Mouse (Mus musculus) 3134 (cell line): ENCODE measurements around the gene Nhp2.

Source experiments
- DNase-seq: peaks from one replicate; pipeline ENCODE4 v3.0.0-alpha.2; 2011; ENCODE audit warnings: low spot score; ENCODE audit not compliant: insufficient read length; ENCODE audit errors: extremely low read depth

Nhp2 gene

GRCm38 (mm10) chr11:51619409-51620060, at the start of gene Nhp2:
TSS of gene Nhp2 (plus strand) at chr11:51619735.
- peak; percentile 96 for DNase-seq

DNA sequence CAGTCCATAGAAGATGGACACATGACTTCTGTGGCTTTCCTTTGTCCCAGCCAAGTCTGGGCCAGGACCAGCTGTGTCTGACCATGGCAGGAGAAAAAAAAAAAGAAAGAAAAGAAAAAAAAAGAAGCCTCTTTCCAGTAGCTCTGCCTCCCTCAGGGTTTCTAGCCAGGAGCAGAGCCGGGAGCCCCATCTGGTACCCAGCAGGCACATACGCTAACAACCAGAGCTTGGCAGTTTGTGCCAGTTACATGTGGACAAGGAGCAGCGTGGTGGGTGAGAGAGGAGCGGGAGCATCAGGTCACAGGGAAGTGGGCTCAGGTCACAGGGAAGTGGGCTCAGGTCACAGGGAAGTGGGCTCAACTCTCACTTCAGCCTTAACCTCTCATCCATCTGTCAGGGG, 43.1 kb upstream of the Nhp2 start:
- DNase-seq, result no peak

DNA sequence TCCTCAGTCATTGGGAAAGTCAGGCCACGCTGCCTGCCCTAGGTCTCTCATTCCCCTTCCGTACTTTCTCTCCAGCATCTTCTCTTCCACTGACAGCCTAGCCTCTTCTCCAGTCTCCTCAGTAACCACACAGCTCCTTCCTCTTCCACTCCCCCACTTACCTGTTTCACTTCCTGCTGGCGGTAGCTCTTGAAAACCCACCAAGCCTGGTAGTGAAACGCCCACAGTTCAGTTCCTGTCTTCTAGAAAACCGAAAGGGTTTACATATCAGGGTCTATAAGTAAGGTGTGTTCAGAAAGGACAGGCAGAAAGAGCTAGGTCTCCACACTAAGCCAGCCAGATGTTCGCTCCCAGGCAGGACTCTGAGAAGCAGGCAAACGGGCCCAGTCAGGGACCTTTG, 41.9 kb upstream of the Nhp2 start:
- no peak for DNase-seq

DNA sequence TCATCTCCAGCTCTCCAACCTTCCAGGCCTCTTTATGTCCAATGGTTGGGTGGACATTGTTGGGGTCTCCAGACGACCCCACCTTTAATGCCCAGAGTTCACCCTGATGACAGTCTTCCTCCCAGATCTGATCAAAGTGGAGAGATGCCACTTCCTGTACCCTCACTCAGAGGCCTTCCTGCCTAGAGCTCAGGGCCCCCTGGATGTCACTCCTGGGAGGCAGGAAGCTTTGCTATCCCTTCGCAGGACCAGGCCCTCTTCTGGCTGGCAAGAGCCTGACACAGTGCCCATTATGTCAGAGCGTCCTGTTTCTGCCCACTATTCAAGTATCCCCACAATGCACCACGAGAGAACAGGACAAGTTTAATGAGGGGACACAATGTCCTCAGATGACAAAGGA, 40.5 kb upstream of the Nhp2 start:
- DNase-seq, result no peak

GRCm38 (mm10) chr11:51582713-51583112, 36.8 kb upstream of the Nhp2 start:
- DNase-seq, result peak; percentile 48

GRCm38 (mm10) chr11:51584057-51584430, 35.5 kb upstream of the Nhp2 start:
- DNase-seq, result no peak

- DNase-seq, result peak; percentile 100
Observed at GRCm38 (mm10) chr11:51584431-51585248, 34.9 kb upstream of the Nhp2 start, which contains the start of gene Phykpl. TSS of gene Phykpl (plus strand) at chr11:51584757.

DNA sequence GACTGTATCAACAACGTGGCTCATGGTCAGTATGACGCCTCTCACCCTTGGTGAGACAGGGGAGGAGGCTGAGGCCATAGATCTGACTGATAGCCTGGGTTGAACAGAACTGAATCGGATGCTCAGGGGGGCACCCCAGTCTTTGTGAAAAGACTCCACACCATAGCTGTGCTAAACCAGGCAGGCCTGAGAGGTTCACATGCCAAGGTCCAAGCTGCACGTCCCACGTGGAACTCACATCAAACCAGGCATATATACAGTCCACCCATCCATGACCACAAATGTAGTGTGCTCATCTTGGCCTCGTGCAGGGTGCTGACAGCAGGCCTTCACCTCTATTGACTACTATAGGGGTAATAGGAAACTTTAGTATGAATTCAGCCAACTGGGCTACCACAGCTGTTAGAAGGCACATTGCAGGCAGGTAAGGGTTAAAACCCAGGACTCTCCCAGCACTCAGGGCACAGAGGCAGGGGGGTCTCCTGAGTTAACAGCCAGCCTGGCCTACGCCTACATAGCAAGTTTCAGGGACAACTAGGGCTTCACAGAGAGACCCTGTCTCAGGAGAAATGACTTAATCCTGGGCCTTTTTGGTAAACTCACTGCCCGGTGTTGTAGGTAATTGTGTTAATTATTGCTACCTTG, 33.8 kb upstream of the Nhp2 start:
- no peak for DNase-seq

DNA sequence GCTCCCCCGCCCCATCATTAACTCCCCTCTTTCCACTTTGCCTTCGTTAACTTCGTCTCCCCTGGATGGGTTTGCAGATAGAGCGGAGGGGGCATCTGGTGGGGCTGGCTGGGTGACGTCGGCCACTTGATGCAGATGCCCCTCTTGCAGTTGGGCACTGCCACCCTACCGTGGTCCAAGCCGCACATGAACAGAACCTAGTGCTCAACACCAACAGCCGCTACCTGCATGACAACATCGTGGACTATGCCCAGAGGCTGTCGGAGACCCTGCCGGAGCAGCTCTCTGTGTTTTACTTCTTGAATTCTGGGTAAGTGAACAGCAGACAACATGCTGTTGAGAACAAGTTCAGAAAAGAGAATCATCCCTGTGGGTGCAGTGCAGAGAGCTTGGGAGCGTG, 33.1 kb upstream of the Nhp2 start:
- no peak for DNase-seq

DNA sequence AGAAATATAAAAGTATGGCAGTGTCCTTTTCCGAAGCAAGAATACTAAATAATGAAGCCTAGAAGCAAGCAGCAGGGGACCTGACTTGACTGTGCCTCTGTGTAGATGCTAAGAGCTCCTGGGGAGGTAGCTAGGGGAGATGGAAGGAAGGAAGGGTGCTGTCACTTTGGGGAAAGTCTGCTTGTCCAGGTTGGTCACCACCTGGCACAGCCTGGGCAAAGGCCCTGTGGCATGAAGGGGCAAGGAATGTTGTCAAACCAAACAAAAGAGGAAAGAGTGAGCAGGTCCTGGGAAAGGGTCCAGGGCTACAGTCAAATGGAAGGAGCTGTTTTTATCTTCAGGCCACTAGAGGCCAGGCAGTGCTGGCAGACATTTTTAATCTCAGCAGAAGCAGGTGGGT, 32.5 kb upstream of the Nhp2 start:
- no peak for DNase-seq

GRCm38 (mm10) chr11:51588833-51589232, 30.7 kb upstream of the Nhp2 start:
- no peak for DNase-seq

- no peak for DNase-seq
Observed at GRCm38 (mm10) chr11:51590002-51590401, 29.5 kb upstream of the Nhp2 start.

GRCm38 (mm10) chr11:51591168-51591567, 28.4 kb upstream of the Nhp2 start:
- DNase-seq, result no peak

DNA sequence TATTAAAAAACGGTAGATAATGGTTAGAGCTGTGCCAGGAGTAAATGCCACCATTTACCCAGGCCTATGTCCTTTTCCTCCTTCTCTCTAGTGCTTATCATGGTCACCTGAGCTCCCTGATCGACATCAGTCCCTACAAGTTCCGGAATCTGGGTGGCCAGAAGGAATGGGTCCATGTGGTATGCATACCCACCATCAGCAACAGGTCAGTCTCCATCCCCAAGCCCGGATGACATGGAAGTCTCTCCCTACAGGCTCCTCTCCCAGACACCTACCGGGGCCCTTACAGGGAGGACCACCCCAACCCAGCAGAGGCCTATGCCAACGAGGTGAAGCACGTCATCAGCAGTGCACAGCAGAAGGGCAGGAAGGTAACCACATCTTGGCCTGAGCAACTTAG, 27.6 kb upstream of the Nhp2 start:
- DNase-seq, result no peak

DNA sequence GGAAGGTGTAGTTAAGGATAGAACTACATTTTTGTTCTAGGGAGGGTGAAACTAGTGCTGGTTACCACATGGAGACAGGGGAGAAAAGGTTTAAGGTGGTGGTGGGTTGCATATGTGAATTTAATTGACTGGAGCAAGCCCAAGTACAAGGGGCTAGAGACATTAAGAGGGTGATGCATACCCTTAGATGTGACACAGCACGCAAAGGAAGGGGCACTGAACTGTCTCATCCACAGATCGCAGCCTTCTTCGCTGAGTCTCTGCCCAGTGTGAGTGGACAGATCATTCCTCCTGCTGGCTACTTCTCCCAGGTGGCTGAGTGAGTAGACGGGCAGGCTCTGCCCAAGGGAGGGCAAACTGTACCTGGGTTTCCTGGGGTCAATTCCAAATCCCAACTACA, 26.2 kb upstream of the Nhp2 start:
- DNase-seq, result no peak

- DNase-seq, result no peak
Observed at GRCm38 (mm10) chr11:51593849-51594248, 25.7 kb upstream of the Nhp2 start.

- DNase-seq, result no peak
Observed at GRCm38 (mm10) chr11:51594715-51595350, 24.7 kb upstream of the Nhp2 start.

GRCm38 (mm10) chr11:51595459-51596083, 24.0 kb upstream of the Nhp2 start:
- DNase-seq, result no peak

GRCm38 (mm10) chr11:51597553-51597952, 22.0 kb upstream of the Nhp2 start:
- no peak for DNase-seq

DNA sequence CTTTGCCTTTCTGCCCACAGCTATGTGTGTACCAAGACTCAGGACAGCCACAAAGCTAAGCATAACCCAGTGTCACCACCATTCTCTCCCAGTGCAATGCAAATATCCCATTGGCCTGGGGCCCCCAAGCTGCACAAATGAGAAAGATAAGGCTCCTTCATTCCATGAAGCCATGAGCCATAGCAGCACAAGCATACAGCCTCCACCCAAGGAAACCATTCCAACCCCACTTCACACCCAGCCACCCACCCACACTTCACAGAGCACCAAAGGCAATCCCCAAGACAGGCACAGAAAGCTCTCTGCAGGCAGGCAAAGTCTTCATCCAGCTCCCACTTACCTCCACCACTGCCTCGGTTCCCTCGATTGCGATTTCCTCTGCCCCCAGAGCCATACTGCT, 17.3 kb upstream of the Nhp2 start:
- no peak for DNase-seq
